Mouse (Mus musculus) T-helper 1 cell (primary cell): ENCODE measurements around the gene Cnga4.
"Not testable (repeated sequence)": the region's sequence is repeated elsewhere in the genome, so short reads cannot be mapped to it uniquely, and the experiment has no call there.

ENCODE experiments used
- in situ Hi-C: fragments of 300-600 bp; cut with MboI, MseI; formaldehyde crosslinking; loops from one replicate; pipeline ENCODE4 v1.15.1; 2025; ENCODE audit warnings: high pct_unique_total_duplicates

Gene Cnga4

DNA sequence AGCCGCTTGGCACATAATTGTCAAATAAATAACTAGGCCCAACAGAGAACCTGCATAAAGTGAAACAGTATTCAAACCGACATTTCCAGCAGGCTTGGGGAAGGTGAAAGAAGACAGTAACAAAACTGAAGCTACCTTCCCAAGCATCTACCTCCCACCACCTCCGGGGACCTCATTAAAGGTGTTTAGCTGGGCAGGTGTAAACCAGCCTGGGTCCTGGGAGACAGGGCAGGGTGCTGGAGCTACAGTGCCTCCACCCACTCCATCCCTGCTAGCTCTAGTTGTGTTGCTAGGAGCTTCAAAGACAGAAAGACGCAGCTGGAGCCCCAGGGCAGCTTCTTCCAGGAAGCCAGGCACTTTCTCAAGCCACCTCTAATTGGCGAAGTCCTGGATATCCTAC, at the start of gene Cnga4:
TSS of gene Cnga4 (plus strand) at position 301 of the 400 bp plus-strand sequence.
- in situ Hi-C loops, result loop anchor here (5.0 to 10.0 kb wide), 2 partner anchors 231 to 403 kb away; partner anchors contain the start of gene Trim3

DNA sequence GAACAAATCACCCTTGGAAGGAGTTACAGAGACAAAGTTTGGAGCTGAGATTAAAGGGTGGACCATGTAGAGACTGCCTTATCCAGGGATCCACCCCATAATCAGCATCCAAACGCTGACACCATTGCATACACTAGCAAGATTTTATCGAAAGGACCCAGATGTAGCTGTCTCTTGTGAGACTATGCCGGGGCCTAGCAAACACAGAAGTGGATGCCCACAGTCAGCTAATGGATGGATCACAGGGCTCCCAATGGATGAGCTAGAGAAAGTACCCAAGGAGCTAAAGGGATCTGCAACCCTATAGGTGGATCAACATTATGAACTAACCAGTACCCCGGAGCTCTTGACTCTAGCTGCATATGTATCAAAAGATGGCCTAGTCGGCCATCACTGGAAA, 48.3 kb upstream of the Cnga4 start:
- in situ Hi-C loops, result not testable (repeated sequence)

DNA sequence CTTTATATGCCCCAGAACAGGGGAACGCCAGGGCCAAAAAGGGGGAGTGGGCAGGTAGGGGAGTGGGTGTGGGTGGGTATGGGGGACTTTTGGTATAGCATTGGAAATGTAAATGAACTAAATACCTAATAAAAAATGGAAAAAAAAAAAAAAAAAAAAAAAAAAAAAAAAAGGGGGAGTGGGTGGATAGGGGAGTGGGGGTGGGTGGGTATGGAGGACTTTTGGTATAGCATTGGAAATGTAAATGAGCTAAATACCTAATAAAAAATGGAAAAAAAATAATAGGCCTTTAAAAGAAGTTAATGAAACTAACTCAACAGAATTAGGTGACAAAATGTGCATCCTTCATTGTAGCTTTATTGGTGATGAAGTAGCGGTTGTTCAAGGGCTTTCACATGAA, 47.9 kb upstream of the Cnga4 start:
- in situ Hi-C loops, result not testable (repeated sequence)

DNA sequence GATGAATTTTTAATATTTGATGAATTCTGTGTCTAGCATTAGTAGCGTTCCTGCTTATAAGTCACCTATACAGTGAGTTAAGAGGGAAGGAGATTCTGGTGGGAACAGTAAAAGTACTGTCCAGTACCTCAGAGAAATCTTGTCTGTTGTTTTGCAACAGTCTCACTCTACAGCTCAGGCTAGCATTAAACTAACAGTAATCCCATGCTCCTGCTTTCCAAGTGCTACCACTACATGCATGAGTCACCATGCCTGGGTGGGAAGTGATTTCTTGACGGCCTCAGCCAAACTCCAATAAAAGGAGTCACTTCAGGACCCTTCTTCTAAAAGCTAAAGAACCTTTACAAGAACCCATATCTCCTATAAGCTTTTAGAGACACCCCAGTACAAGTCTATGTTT, 42.7 kb upstream of the Cnga4 start:
- in situ Hi-C loops, result no loop called here

DNA sequence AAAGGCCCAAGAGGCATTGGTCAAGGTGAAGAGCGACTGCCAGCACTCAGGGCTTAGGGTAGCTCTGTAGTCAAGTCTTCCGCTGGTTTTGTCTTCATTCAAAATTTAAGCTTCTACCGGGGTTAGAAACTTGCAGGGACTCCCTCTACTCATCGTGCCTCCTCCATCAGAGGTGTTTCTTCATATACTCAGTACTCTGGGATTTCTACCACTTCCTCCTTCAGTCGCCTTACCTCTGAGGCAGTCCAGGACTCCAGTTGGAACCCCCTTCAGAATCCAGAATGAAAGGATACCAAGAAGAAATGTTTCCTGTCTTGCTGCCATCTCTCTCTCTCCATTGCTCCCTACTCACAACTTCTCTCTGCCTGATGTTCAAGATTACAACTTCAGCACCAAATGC, 37.1 kb upstream of the Cnga4 start:
- in situ Hi-C loops, result no loop called here

DNA sequence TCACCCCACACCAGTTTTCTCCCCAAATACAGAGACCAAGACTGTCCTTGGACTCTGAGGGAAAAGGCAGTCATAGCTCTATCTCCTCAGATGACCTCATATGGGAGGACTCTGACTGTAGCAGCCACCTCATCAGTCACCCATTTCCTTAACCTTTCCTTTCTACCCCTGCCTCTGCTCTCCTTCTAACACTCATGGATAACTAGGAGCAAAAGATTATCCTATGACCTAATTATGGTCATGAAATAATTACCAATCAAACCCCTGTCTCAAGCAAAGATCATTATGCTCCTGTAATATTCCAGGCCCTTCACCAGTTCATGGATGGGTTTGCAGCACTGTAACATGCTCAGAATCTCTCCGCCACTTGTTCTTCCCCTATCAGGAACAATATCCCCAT, 36.4 kb upstream of the Cnga4 start, which contains the start of gene Olfr692:
TSS of gene Olfr692 (plus strand) at position 301 of the 400 bp plus-strand sequence.
- in situ Hi-C loops, result no loop called here

DNA sequence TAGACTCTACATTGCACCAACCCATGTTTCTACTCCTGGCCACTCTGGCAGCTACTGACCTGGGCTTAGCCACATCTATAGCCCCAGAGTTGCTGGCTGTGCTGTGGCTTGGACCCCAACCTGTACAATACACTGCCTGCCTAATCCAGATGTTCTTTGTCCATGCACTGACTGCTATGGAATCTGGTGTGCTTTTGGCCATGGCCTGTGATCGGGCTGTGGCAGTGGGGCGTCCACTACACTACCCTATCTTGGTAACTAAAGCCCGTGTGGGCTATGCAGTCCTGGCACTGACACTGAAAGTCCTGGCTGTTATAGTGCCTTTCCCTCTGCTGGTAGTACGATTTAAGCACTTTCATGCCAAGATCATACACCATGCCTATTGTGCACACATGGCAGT, 35.8 kb upstream of the Cnga4 start:
- in situ Hi-C loops, result no loop called here

DNA sequence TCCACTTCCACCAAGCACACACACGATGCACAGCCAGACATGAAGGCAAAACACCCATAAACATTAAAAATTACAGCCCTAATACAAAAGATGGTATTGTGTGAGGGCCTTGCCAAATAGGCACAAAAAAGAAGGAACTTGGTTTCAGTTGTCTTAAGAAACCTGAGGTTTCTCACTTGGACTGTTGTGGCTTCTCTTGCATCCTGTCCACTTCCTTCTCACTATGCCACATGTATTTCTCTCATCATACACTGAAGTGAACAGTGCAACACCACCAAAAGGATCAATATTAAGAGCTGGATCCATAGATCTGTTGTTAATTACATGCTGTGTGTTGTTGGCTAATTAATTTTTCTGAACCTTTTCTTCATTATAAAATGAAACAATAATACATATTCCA, 31.5 kb upstream of the Cnga4 start:
- in situ Hi-C loops, result no loop called here

DNA sequence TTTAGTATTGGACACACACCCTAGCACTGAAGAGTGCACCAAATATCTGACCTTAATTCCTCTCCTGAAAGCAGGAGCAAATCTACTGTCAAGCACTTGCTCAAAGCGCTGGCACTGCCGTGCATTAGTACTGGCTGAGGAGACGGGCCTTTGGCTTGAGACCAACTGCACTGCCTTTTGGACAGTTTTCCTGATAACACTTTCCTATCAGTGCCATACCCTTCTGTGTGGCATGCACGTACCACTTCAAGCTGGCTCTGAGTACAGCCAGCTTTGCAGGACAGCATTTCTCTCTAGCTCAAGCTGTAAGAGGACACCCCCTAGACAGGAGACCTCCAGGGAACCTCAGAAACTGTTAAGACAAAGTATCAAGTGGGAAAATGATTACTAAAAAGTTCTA, 30.9 kb upstream of the Cnga4 start:
- in situ Hi-C loops, result no loop called here

DNA sequence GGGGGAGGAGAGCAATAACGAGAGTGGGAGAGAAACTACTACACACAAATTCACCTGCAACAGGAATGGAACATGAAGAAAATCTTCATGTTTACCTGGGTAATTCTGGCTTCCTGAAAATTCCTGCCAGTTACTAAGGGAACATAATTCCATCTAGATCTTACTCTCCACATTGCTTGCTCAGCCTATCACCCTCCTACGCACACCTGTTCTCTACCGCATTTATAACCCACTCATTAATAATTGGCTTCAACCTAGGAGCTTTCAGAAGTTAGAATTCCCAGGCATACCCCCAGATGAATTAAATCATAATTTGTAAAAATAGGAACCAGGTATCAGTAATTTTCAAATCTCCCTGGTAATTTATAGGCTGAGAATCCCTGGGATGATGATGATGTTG, 30.4 kb upstream of the Cnga4 start:
- in situ Hi-C loops, result no loop called here

DNA sequence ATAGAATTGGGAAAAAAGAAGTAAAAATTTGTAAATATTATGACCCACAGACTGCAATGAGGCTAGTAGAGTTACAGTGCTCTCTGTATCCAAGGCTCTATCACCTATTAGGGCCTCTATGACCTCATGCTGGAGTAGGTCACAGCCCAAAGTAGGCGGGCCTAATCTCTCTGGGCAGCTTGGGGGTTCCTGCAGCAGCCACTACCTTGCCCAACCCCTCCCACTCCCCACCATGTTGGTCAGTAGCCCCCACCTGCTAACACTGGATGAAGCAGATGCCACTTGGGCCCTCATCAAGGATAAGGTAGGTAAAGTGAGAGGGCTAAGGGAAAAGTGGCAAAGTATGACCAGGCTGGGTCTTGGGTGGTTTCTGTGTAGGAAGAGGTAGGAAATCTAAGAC, 29.5 kb upstream of the Cnga4 start, which contains the start of gene Gm5901:
TSS of gene Gm5901 (plus strand) at position 173 of the 400 bp plus-strand sequence.
- in situ Hi-C loops, result loop anchor here (25.0 kb wide), 1 partner anchor 913 kb away; the partner anchor contains the start of gene Trim30a

DNA sequence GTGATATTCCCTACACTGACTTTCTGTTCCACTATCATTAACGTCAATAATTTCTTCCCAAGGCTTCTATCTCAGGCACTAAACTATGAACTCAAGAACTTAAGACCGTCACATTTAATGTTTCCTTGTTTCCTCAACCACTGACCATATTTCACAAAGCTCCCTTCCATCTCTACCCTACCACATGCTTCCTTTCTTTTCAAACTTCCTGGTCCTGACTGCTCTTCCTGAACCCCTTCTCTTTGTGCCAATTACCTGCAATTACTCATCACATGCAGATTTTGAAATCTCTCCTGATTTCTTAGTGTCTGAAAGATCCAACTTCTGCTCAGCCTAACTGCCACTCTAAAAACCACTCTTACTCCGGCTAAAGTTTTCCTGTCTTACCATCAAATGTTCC, 24.0 kb upstream of the Cnga4 start:
- in situ Hi-C loops, result loop anchor here (25.0 kb wide), 1 partner anchor 918 kb away; the partner anchor contains the start of gene Trim30a

DNA sequence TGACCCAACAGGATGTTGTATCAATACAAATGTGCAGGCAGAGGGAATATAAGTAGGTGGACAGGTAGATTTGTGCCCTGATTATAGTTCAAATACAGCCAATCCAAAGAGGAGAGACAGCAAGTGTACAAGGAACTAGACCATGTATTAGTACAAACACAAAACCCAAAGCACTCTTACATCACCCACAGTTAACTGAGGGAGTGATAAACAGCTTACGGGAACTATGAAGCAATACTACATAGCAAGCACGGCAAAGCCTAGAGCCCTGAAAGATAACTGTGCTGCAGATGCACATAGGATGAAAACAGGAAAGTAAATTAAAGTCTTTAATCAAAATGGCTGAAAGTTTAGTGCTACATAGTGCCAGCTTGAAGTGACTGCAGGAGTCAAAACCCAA, 16.7 kb upstream of the Cnga4 start:
- in situ Hi-C loops, result loop anchor here (25.0 kb wide), 1 partner anchor 925 kb away; the partner anchor contains the start of gene Trim30a

DNA sequence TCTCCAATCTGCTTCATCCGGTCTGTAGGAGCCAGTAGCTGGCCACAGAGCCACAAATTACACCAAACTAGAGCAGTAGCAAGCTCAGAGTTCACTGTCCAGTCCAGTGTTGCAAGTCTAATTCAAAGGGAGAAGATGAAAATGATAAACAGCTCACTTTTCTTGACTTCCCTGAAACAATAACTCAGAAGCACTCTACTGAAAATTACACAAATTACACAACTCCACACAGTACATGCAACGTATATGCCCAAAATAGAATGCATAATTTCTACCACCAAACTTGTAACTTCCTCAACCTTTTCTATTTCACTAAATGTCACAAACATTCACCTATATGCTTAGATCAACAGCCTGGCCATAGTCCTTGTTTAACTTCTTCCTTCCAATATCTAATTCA, 14.1 kb upstream of the Cnga4 start:
- in situ Hi-C loops, result loop anchor here (25.0 kb wide), 1 partner anchor 928 kb away; the partner anchor contains the start of gene Trim30a

DNA sequence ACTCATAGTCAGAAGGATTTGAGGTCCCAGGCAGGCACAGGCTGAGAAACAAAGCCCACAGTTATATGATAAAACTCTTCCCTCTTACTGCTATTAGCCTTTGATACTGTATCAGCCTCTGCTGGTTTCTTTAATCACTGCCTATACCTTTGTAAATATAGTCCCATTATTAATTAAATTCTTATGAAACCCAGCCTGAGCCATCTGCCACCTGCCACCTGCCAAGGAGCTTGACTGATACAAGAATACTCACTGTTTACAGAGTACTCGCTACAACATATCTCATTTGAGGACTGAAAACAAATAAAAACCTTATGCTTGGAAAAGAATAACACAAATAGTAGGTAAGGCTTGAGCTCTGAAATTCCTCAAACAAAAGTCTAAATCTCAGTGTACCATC, 9.8 kb upstream of the Cnga4 start:
- in situ Hi-C loops, result loop anchor here (25.0 kb wide), 1 partner anchor 932 kb away; the partner anchor contains the start of gene Trim30a

DNA sequence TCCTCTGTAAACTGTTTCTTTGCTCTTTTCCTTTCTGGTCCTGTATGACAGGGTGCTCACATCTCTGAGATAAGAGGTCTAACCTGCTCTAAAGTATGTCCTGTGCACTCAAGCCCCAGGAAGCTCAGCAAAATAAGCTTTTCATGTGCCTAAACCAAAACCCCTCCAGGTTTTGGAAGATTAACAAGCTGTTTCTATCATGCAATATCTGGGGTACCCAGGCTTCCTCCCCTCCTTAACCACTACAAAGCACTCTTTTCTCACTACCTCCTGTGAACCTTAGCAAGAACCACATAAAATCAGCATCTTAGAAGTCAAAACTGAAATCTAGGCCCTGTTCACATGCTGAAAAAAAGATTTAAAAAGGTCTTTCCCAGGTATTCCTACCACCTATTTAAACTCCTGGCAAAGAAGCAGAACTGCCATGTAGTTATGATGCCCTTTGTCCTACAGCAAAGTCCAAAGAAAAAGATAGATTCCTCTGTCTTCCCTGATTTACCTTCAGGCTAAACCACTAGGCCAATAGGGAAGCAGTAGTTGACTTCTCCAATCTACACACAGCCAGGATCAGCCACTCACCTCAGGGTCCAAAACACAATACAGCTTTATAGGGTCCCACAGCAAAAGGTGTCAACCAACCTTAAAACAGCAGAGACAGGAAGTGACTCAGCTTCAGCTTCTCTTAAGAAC, 9.1 kb upstream of the Cnga4 start:
- in situ Hi-C loops, result loop anchor here (25.0 kb wide), 1 partner anchor 933 kb away; the partner anchor contains the start of gene Trim30a

DNA sequence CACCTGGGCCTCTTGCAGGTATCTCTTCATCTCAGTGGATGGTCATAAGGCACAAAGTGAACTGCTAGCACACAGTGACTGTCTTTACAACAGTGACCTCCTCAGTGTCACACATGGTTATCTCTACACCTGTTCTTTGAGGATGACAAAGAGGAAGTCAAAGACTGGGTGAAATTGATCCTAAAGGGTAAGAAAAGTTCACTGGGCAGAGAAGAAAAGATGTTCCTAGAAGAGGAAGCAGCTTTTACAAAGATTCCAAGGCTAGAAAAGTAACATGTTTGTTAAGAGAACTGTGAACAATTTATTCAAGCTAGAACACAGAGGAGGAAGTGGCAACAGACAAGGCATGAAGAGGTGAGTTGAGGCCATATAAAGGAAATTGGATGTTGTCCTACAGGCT, 8.2 kb upstream of the Cnga4 start:
- in situ Hi-C loops, result loop anchor here (25.0 kb wide), 1 partner anchor 934 kb away; the partner anchor contains the start of gene Trim30a

DNA sequence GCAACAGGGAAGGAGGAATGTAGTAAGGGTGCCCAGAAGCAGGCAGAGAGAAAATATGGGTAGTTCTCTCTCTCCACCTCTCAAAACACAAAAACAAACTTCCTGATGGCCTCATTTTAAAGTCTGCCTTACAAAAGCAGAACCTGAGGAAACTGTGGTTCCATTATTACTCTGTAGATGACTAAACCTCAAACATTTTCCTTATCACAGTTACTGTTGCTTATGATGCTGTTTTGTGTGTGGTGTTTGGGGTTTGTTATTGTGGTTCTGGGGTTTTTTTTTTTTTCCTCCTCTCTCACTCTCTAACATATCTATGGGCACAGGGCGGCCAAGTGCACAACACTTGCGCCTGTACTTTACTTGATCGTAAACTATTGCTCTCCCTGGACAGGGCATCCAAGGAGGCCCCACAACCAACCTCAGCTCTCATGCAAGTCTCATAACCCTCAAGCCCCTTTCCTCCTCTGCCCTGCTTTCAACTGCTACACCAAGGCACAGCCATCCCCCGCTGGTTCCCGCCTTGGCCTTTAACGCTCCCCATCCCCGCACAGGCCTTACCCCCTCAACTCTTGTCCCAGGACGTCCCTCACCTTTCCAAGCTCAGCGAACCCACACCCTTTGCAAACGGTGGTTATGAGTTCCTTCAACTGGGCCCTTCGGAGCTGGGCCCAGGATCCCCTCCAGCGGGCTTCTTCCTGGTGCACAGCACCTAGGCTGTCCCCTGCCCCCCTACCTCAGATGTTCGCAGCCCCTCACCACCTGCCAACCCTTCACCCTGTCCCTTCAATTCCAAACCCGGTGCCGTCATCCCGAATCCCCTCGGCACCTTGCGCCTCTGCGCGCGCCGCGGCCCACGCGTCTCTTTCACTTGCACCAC, 5.1 kb upstream of the Cnga4 start:
- in situ Hi-C loops, result loop anchor here (25.0 kb wide), 1 partner anchor 937 kb away; the partner anchor contains the start of gene Trim30a

DNA sequence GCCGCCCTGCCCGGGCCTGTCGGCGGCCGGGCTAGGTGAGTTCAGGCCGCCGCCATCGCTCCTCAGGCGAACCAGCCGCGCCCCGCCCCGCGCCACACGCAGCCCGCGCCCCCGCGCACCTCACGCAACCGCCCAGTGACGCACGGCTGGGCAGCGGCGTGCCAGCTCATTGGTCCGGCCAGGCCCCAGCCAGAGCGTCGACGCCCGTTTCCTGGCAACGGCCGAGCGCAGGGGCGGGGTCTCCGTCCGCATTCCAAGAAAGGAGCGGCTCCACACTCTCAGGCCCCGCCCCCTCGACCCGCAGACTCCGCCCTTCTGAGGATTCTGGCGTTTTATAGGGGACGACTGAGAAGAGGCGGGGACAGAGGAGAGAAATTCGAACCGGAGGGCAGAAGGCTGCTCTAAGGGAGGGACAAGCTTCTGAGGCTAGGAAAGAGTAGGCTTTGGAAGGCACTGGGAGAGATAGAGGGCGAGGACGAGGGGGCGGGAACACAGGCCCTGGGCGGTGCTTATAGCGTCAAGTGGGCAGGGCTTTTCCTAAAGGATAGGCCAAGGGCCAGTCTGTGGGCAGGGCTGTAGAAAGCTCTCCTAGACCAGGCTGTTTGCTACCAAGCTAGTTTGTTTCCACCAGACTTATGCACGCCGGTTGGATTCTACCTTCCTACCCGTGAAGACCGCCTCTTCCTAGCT, 4.3 kb upstream of the Cnga4 start, which contains the start of gene Fam160a2:
TSS of gene Fam160a2 (minus strand) at position 120 of the 690 bp plus-strand sequence.
- in situ Hi-C loops, result loop anchor here (5.0 to 25.0 kb wide), 3 partner anchors 235 to 938 kb away; partner anchors contain the start of genes Trim3 and Trim30a

DNA sequence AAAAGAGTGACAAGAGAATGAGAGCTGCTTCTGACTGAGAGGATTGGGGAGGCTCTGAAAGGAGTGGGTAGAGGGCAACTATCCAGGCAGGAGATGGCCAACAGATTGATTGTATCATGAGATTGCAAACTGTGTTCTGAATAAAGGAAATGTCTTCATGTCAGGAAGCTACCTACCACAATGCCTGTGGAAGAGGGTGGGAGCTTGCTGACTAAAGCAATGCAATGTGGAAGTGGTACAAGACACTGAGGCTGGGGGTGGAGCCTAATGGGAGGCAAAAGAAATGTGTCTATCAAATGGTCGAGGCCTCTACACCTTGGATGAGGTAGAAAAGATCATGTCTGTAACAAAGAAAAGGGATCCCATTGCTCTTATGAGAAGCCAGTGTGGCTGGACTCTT, 2.0 kb downstream of the Cnga4 start:
- in situ Hi-C loops, result loop anchor here (5.0 to 10.0 kb wide), 3 partner anchors 81 to 228 kb away; partner anchors contain the start of gene Trim3
